Mouse (Mus musculus) thymus, adult 2 months (tissue): ENCODE data around the gene Rbfox2. TPM values are rescaled to one million over a fixed set of nuclear protein-coding genes. Genes with fewer than 3 reads are reported as not detected.
"Not testable (repeated sequence)": the region's sequence is repeated elsewhere in the genome, so short reads cannot be mapped to it uniquely, and the experiment has no call there.

Experiments used
- DNase-seq: peaks from one replicate; pipeline ENCODE4 v3.0.0; 2021
- H3K27ac ChIP-seq: fragments of 200-500 bp; 2 replicates; pipeline ENCODE4 v1.5.1; 2012; ENCODE audit warnings: low read length, control low read depth; ENCODE audit not compliant: control insufficient read depth, insufficient read depth
- H3K27me3 ChIP-seq: fragments of 200-500 bp; 2 replicates; pipeline ENCODE4 v1.6.1; 2012; ENCODE audit warnings: mild to moderate bottlenecking, low read length, moderate library complexity, mixed read lengths; ENCODE audit not compliant: control insufficient read depth, insufficient read depth
- H3K36me3 ChIP-seq: fragments of 200-500 bp; 2 replicates; pipeline ENCODE4 v1.6.1; 2012; ENCODE audit warnings: mild to moderate bottlenecking, low read length, moderate library complexity; ENCODE audit not compliant: control insufficient read depth, insufficient read depth
- H3K4me1 ChIP-seq: fragments of 200-500 bp; replicated peaks from 2 replicates; pipeline ENCODE4 v1.6.1; 2012; ENCODE audit warnings: low read length; ENCODE audit not compliant: control insufficient read depth, insufficient read depth
- H3K4me3 ChIP-seq: fragments of 200-500 bp; 2 replicates; pipeline ENCODE4 v1.5.1; 2012; ENCODE audit warnings: mild to moderate bottlenecking, low read length, control low read depth, moderate library complexity; ENCODE audit not compliant: control insufficient read depth, insufficient read depth
- CTCF ChIP-seq: fragments of 200-500 bp; IDR thresholded peaks from 2 replicates; pipeline ENCODE4 v1.5.1; 2012; ENCODE audit warnings: mild to moderate bottlenecking, control low read depth, low read length, moderate library complexity, borderline replicate concordance; ENCODE audit not compliant: control insufficient read depth, poor library complexity, insufficient read depth; ENCODE audit errors: extremely low read depth
- POLR2A ChIP-seq: fragments of 200-500 bp; IDR thresholded peaks from 2 replicates; pipeline ENCODE4 v1.6.1; 2012; ENCODE audit warnings: mild to moderate bottlenecking, low read length, control low read depth, moderate library complexity; ENCODE audit not compliant: control insufficient read depth, poor library complexity, insufficient read depth; ENCODE audit errors: extremely low read depth
- WGBS: fragments of 180-500 bp; shearing (Covaris S2); methylation state at CpG from one replicate; pipeline ENCODE4 v1.1.7; 2018; 5-methylcytosine and 5-hydroxymethylcytosine counted together
- polyA plus RNA-seq: library from polyadenylated mRNA; depleted of rRNA; stranded (reverse); fragments of >200 nt; gene quantifications from 2 replicates; pipeline ENCODE4 v1.2.3, GENCODE M21; 2012

Gene Rbfox2
- polyA plus RNA-seq, 1 experiment: 20.5 TPM

DNA sequence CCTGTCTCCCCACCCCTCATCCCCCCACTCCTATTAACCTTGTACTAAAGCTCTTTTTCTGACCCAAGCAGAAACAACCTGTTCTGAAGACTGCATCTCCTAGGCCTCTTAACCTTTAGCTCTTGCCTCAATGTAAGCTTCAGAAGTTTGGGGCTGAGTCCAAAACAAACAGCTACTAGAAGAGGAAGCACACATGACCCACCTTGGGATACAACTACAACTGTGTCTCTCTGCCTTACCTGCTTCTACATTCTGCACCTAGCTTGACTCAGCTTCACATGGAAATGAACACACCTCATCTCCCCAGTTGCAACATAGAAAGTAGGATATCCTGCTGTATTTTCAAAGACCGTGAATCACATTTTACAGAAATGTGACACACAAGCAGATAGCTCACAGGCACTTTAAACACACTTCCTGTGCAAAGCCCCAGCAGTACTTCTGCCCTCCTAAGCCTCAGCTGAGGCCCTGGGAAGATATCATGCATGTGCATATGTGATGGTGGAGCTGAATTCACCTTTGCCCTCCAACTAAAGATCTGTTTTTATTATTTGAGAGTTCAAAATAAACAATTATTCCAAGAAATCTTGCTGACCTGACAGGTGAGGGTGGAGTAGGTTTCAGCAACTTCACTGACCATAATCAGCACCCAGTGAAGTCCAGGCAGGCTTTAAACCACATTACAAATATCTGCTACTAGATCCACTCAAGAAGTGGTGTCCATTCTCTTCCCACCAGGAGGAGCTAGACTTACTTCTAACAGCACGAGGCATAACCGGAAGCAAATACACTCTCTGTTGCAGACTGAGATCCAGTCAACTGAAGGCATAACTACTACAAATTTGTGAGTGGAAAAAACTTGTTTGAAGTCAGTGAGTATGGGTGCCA is 29.7 kb downstream of the Rbfox2 start:
- Histone ChIP-seq H3K36me3 (no peaks in the 10 kb centered on the region), H3K4me3 (no peak overlapping the region), H3K27me3 (no peaks in the 10 kb centered on the region), H3K27ac (no peak overlapping the region), H3K4me1 (no peaks in the 10 kb centered on the region)
- no peak for DNase-seq
- 40% methylated on average over 3 of the region's 3 CpGs for WGBS
- no peak for TF ChIP-seq CTCF
- TF ChIP-seq POLR2A: no peak

DNA sequence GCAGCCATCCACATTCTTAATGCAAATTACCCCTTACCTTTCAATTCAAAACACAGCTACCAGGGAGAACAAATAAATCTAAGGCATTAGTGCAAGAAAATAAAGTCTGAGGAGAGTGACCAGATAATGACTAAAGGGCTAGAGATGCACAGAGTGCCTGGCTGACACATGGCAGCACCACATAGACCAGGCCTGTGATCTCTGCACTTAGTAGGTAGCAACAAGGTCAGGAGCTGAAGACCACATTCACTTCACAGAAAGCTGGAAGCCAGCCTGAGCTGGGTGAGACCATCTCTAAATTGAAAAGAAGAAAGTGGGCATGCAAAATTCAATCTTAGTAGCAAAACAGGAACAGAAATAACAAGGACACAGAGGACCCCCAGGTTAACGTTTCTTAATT is 30.5 kb downstream of the Rbfox2 start:
- H3K27ac ChIP-seq: no peak overlapping the region
- no peaks in the 10 kb centered on the region for H3K27me3 ChIP-seq
- H3K36me3 ChIP-seq: no peaks in the 10 kb centered on the region
- no peaks in the 10 kb centered on the region for H3K4me1 ChIP-seq
- H3K4me3 ChIP-seq: no peak overlapping the region
- 78% methylated on average over 1 of the region's 1 CpGs for WGBS
- DNase-seq: no peak
- TF ChIP-seq POLR2A: no peak
- no peak for TF ChIP-seq CTCF

DNA sequence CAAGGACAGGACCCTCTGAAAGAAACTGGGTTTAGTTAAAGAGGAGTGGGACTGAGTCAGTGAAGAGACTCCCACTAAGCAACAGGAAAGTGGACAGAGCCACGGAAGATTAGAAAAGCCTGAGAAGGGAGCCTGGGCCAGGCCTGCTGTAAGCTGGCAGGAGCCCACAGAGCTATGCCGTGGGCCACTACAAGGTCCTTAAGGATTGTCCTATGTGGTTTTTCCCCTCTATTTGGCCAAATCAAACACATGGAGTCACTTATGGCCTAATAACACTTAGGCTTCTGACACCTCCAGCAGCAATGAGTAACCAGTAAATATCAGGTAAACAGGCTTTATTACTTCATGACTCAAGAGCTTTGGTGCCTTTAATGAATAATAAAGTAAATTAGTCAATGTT is 31.2 kb downstream of the Rbfox2 start:
- TF ChIP-seq POLR2A: no peak
- TF ChIP-seq CTCF: no peak
- no peaks in the 10 kb centered on the region for H3K4me1 ChIP-seq
- no peaks in the 10 kb centered on the region for H3K36me3 ChIP-seq
- no peaks in the 10 kb centered on the region for H3K27me3 ChIP-seq
- H3K4me3 ChIP-seq: no peak overlapping the region
- WGBS: 96% methylated on average over 2 of the region's 2 CpGs
- no peak for DNase-seq
- H3K27ac ChIP-seq: no peak overlapping the region

DNA sequence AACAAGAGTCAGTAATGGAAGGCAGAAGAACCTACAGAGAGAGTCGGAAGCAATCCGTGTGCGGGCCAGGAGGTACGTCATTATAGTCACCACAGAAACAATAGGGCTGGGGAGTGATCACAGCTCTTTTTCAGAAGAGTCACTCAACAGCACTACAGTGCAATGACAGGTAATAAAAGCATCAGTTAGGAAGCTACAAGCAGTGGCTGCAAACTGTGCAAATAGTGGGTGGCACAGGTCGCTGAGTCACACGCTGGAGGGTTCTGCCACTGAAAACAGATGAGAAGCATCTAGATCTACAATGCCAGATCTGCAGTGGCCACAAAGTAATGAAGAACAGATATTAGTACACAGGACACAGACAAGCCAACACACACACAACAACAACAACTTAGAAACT is 32.9 kb downstream of the Rbfox2 start:
- no peak overlapping the region for H3K27ac ChIP-seq
- 92% methylated on average over 6 of the region's 6 CpGs for WGBS
- no peaks in the 10 kb centered on the region for H3K27me3 ChIP-seq
- TF ChIP-seq CTCF: no peak
- no peak for TF ChIP-seq POLR2A
- no peaks in the 10 kb centered on the region for H3K36me3 ChIP-seq
- DNase-seq: no peak
- no peak overlapping the region for H3K4me3 ChIP-seq
- H3K4me1 ChIP-seq: no peaks in the 10 kb centered on the region

DNA sequence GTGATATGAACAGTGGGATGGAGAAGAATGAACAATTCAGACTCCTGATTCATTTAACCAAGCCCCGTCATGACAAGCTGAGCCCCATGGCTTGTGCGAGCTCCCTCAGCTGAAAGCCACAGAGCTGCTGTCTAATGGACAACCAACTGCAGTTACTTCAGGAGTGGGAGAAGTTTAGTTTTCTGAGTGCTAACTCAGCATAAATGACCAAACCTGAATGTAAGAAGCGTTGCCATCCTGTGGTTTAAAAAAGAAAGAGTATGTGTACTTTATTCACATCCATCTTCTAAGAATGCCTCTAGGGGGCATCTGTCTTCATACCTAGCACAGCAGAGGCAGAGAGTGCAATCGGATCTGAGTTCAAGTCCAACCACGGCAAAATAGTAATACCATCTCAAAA is 35.5 kb downstream of the Rbfox2 start:
- 96% methylated on average over 5 of the region's 5 CpGs for WGBS
- no peaks in the 10 kb centered on the region for H3K4me1 ChIP-seq
- no peak for TF ChIP-seq POLR2A
- no peak for TF ChIP-seq CTCF
- no peaks in the 10 kb centered on the region for H3K36me3 ChIP-seq
- H3K27me3 ChIP-seq: no peaks in the 10 kb centered on the region
- H3K27ac ChIP-seq: no peak overlapping the region
- no peak for DNase-seq
- no peak overlapping the region for H3K4me3 ChIP-seq

DNA sequence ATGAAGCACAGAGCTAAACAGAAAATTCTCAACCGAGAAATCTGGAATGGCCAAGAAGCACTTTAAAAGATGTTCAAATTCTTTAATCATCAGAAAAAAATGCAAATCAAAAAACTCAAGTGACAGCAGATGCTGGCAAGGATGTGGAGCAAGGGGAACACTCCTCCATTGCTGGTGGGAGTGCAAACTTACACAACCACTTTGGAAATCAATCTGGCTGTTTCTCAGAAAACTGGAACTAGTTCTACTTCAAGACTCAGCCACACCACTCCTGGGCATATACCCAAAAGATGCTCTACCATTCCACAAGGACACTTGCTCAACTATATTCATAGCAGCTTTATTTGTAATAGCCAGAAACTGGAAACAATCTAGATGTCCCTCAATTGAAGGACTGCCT is 37.3 kb downstream of the Rbfox2 start:
- 95% methylated on average over 1 of the region's 1 CpGs for WGBS
- DNase-seq: not testable (repeated sequence)

DNA sequence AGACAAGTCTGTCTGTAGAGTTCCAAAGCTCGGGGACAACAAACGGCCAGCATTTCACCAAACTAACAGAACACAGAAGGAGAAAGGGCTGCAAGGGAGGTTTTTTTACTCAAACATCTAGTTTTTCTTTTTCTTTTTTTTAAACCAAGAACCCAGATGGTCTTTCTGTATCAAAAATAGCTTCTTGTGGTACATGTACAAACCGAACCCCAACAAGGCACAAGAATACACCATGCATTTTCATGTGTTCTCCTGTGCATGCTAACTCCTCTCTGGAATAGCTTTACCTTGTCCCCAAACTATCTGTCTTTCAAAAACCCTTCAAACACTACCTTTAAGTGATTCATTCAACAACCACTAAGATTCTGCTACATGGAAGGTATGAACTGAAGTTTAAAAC is 38.4 kb downstream of the Rbfox2 start:
- TF ChIP-seq POLR2A (no peak), CTCF (no peak)
- no peak overlapping the region for H3K27ac ChIP-seq
- no peaks in the 10 kb centered on the region for H3K36me3 ChIP-seq
- no peaks in the 10 kb centered on the region for H3K27me3 ChIP-seq
- DNase-seq: no peak
- no peaks in the 10 kb centered on the region for H3K4me1 ChIP-seq
- 93% methylated on average over 3 of the region's 3 CpGs for WGBS
- H3K4me3 ChIP-seq: no peak overlapping the region

More for the DNA sequence above, 37.3 kb downstream of the Rbfox2 start:
- H3K27ac ChIP-seq, H3K4me3 ChIP-seq, H3K4me1 ChIP-seq, H3K36me3 ChIP-seq, H3K27me3 ChIP-seq: not testable (repeated sequence)
